Mouse (Mus musculus): Measurements from ENCODE around the gene Mcf2l.

- TF ChIP-seq CTCF (IDR thresholded peaks at IDR 0.05; ENCODE audit: control insufficient read depth, insufficient read depth, low read length) = no peak
- no peak for TF ChIP-seq POLR2A (IDR thresholded peaks at IDR 0.05; ENCODE audit: borderline replicate concordance, control insufficient read depth, low read depth, low read length)
Measured at GRCm38 (mm10) chr8:12955362-12955879, 81.8 kb downstream of the Mcf2l start.
